Mouse (Mus musculus): ENCODE data around the gene Armh3. TPM values are rescaled to one million over a fixed set of nuclear protein-coding genes. Genes with fewer than 3 reads are reported as not detected.

Gene Armh3
- polyA plus RNA-seq, 1 experiment = 2.1 TPM

DNA sequence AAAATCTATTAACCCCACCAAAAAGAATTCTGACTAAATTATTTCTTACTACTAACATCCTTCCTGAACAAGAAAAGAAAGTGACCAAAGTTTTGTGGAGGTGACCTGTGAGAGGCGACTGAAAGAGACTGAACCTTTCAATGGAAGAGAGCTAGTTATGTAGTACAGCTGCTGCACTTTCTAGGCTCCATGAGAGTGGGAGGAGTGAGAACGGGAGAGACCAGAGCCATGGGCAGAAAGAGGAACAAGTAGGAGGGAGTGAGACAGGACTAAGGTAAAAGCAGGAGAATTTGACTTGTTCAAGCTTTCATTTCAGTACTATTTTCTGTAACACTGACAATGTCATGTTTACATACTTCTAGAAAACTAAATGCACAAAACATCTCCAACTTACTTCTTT is 222.8 kb downstream of the Armh3 start:
- Histone ChIP-seq H3K4me1 (peaks cover 51% of the 10 kb centered on the region), H3K36me3 (replicated peaks; ENCODE audit: low read length) (peaks cover 98% of the 10 kb centered on the region), H3K27me3 (replicated peaks) (no peaks in the 10 kb centered on the region), H3K4me3 (replicated peaks) (no peak overlapping the region), H3K9me3 (no peaks in the 10 kb centered on the region)
- no peak for TF ChIP-seq GATA1 (IDR thresholded peaks at IDR 0.05; ENCODE audit: borderline replicate concordance, low read length)
- no peak for TF ChIP-seq FLI1 (IDR thresholded peaks at IDR 0.05; ENCODE audit: low read length)

DNA sequence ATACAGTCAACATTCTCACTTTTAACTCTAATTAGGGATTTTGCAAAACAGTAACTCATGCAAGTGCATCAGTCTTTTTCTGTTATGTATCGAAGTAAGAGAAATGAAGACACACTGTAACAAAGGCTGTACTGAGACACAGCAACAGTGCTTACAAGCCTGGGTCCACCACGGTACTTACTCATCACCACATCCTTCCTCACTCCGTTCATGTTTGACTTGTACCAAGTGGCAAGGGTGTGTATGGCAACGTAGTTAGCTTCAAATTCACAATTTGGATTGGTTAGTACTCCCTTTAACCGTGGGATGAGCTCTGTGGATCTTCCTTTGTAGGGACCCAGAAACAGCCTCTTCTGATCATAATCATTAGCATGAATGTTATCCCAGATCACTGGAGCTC is 226.8 kb downstream of the Armh3 start:
- no peaks in the 10 kb centered on the region for H3K9me3 ChIP-seq
- no peak overlapping the region for H3K4me3 ChIP-seq (replicated peaks)
- peaks cover 98% of the 10 kb centered on the region for H3K36me3 ChIP-seq (replicated peaks; ENCODE audit: low read length)
- H3K4me1 ChIP-seq = peaks cover 34% of the 10 kb centered on the region
- H3K27me3 ChIP-seq (replicated peaks) = no peaks in the 10 kb centered on the region
- TF ChIP-seq FLI1 (IDR thresholded peaks at IDR 0.05; ENCODE audit: low read length) (no peak), GATA1 (IDR thresholded peaks at IDR 0.05; ENCODE audit: borderline replicate concordance, low read length) (no peak)

Other genes starting within 250 kb of the Armh3 start
- 7.1 and 43.7 TPM in 2 replicates for gene Npm3, start 248.9 kb downstream of the Armh3 start, polyA plus RNA-seq (2012; ENCODE audit: insufficient read depth, low replicate concordance)
- gene Mgea5, start 214.7 kb downstream of the Armh3 start, polyA plus RNA-seq (2012; ENCODE audit: insufficient read depth, low replicate concordance) = 1.5 and 9.8 TPM in 2 replicates
- gene Kcnip2, start 182.4 kb downstream of the Armh3 start, polyA plus RNA-seq (2012; ENCODE audit: insufficient read depth, low replicate concordance) = 0.35 TPM in 1 of 2 replicates, not detected in the other
- 8.7 and 9.6 TPM in 2 replicates for gene Hps6, start 5.0 kb upstream of the Armh3 start, polyA plus RNA-seq (2012; ENCODE audit: insufficient read depth, low replicate concordance)
- 8.7 and 12.2 TPM in 2 replicates for gene Pprc1, start 46.4 kb upstream of the Armh3 start, polyA plus RNA-seq (2012; ENCODE audit: insufficient read depth, low replicate concordance)
- gene Ldb1, start 46.7 kb upstream of the Armh3 start, polyA plus RNA-seq (2012; ENCODE audit: insufficient read depth, low replicate concordance) = 349 and 424 TPM in 2 replicates
- gene Nolc1, start 77.4 kb upstream of the Armh3 start, polyA plus RNA-seq (2012; ENCODE audit: insufficient read depth, low replicate concordance) = 14.7 and 44.5 TPM in 2 replicates
- gene Elovl3, start 133.4 kb upstream of the Armh3 start, polyA plus RNA-seq (2012; ENCODE audit: insufficient read depth, low replicate concordance) = not detected in 2 replicates
- gene Pitx3, start 149.8 kb upstream of the Armh3 start, polyA plus RNA-seq (2012; ENCODE audit: insufficient read depth, low replicate concordance) = not detected in 2 replicates
- gene Gbf1, start 154.0 kb upstream of the Armh3 start, polyA plus RNA-seq (2012; ENCODE audit: insufficient read depth, low replicate concordance) = 457 and 459 TPM in 2 replicates

Data from megakaryocyte, embryonic 14.5 days (primary cell).